Mouse (Mus musculus): ENCODE data around the gene F2rl2.

DNA sequence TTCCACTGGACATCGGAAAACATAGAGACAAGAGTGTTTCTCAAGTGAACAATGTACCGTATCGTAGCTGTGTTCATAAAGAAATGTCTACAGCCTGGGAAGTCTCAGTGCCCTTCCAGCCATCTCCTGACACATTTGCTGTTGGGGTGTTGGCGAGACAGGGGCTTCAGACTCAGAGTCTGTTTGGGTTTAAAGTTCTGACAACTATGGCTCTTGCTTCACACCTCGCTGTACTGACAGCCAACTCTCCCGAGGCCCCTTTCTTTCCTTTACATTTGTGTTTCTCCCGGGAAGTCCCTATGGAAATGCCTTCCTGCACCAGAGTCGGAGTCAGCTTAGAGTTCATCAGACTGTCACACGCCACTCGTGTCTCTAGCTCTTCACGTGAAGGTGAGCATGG is 50.9 kb downstream of the F2rl2 start:
- TF ChIP-seq CTCF (IDR thresholded peaks at IDR 0.05; ENCODE audit: insufficient read depth, low read length) (no peak), POLR2A (IDR thresholded peaks at IDR 0.05; ENCODE audit: borderline replicate concordance, extremely low read depth, low read depth, low read length) (no peak)

Data from lung, adult 2 months (tissue).